Mouse (Mus musculus): ENCODE measurements at regions not wholly inside any gene's neighbourhood (a gene's known extent, or its start where the extent isn't known, plus 50 kb on each side); places are given as distances from the start of the nearest gene placed in this dataset.

GRCm38 (mm10) chr10:98702470-98703215, 211.6 kb upstream of the Atp2b1 start:
- no peak for DNase-seq (ENCODE audit: low spot score in 2 of 2)

- DNase-seq (ENCODE audit: low spot score in 2 of 2) = no peak
Observed at GRCm38 (mm10) chr10:98703642-98704293, 210.4 kb upstream of the Atp2b1 start.

- DNase-seq (ENCODE audit: low spot score in 2 of 2) = no peak
Observed at GRCm38 (mm10) chr10:98704559-98704958, 209.6 kb upstream of the Atp2b1 start.

GRCm38 (mm10) chr10:98717856-98718255, 196.3 kb upstream of the Atp2b1 start:
- no peak for DNase-seq (ENCODE audit: low spot score in 2 of 2)

GRCm38 (mm10) chr10:98718706-98719105, 195.5 kb upstream of the Atp2b1 start:
- DNase-seq (ENCODE audit: low spot score in 2 of 2) = no peak

- no peak for DNase-seq (ENCODE audit: low spot score in 2 of 2)
Observed at GRCm38 (mm10) chr10:98720256-98721005, 193.8 kb upstream of the Atp2b1 start.

- DNase-seq (ENCODE audit: low spot score in 2 of 2) = no peak
Observed at GRCm38 (mm10) chr10:98725110-98725509, 189.1 kb upstream of the Atp2b1 start.

GRCm38 (mm10) chr10:98727130-98727529, 187.1 kb upstream of the Atp2b1 start:
- DNase-seq (ENCODE audit: low spot score in 2 of 2) = no peak

- DNase-seq (ENCODE audit: low spot score in 2 of 2) = no peak
Observed at GRCm38 (mm10) chr10:98728396-98729030, 185.7 kb upstream of the Atp2b1 start.

GRCm38 (mm10) chr10:98733950-98734585, 180.1 kb upstream of the Atp2b1 start:
- DNase-seq (ENCODE audit: low spot score in 2 of 2) = no peak

- no peak for DNase-seq (ENCODE audit: low spot score in 2 of 2)
Observed at GRCm38 (mm10) chr10:98740507-98741147, 173.6 kb upstream of the Atp2b1 start.

GRCm38 (mm10) chr10:98741398-98741797, 172.8 kb upstream of the Atp2b1 start:
- no peak for DNase-seq (ENCODE audit: low spot score in 2 of 2)

GRCm38 (mm10) chr10:98742822-98743605, 171.2 kb upstream of the Atp2b1 start:
- peak; percentile 29 to 39 for DNase-seq (ENCODE audit: low spot score in 2 of 2)

- DNase-seq (ENCODE audit: low spot score in 2 of 2) = no peak
Observed at GRCm38 (mm10) chr10:98744246-98744645, 170.0 kb upstream of the Atp2b1 start.

GRCm38 (mm10) chr10:98744662-98745061, 169.5 kb upstream of the Atp2b1 start:
- DNase-seq (ENCODE audit: low spot score in 2 of 2) = no peak

- no peak for DNase-seq (ENCODE audit: low spot score in 2 of 2)
Observed at GRCm38 (mm10) chr10:98745409-98745808, 168.8 kb upstream of the Atp2b1 start.

GRCm38 (mm10) chr10:98745861-98746260, 168.3 kb upstream of the Atp2b1 start:
- DNase-seq (ENCODE audit: low spot score in 2 of 2) = no peak

GRCm38 (mm10) chr10:98748856-98749583, 165.2 kb upstream of the Atp2b1 start:
- DNase-seq (ENCODE audit: low spot score in 2 of 2) = no peak

- DNase-seq (ENCODE audit: low spot score in 2 of 2) = no peak
Observed at GRCm38 (mm10) chr10:98749584-98749947, 164.6 kb upstream of the Atp2b1 start.
